Mouse (Mus musculus): ENCODE data around the gene Tigar. TPM values are rescaled to one million over a fixed set of nuclear protein-coding genes. Genes with fewer than 3 reads are reported as not detected.

The Tigar gene
- 4.1 TPM for polyA plus RNA-seq (2014; fragmentation: Illumina TruSeq; extraction: RNeasy Lipid Tissue Mini Kit (QIAGEN cat#74804); ENCODE audit: low read depth, low replicate concordance)

DNA sequence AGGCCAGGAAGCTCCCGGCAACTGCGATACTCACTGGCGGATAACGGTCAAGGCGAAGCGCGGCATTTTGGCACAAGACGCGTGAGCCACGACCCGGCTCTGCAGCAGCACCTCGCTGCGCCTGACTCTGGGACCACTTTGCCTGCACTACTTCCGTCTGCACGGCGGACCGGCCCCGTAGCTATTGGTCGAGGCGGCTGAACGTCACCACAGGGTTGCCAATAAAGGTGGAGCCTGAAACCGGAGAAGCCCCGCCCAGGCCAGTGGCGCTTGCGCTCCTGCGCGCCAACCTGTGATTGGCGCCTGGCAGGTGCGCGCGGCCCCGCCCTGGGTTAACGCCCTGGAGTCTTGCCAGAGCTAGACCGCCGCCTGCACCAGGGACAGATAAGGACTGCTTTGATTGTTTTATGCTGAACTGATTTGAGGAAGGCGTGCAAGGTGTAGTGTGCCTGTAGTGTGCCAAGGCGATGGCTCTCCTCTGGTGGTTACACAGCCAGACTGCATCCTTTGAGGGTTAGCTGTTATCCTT is at the start of gene Tigar:
Gene Tigar, minus strand, starts transcription at position 156 of the 529 bp plus-strand sequence.

DNA sequence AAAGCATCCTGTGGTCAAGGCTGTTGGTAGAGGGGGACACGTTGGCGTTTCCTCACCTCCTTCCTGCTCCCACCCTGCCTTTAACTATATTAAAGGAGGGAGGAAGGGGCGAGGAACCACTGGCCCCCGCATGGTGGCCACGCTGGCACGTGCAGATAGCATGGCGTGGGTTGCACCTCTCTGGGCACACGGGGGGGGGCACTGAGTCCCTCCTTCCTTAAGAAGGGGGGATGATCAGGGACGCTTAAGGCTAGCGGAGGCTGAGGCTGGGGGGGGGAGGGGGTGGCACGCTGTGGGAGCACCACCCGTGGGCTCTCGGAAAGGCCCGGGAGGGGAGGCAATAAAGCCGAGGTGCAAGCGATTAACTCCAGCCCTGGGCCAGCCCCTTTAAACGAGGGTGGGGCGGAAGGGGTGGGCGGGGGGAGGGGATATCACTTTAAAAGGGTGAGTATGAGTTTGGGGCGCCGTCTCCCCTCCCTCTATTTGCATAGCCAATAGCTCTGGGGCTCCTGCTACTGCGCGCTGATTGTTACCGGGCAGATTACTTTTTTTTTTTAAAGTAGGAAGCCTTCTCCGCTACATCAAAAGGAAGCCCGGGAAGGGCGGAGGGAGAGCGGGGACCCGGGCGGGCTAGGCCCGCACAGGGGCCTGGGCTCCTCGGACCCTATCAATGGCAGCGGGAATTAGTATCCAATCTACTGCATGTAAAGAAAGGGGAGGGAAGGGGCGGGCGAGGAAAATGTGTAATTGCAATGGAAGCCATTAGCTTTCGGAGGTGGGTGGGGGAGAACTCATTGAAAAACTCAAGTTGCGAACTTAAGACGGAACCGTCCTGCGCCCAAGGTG is 43.0 kb upstream of the Tigar start, which contains the start of gene Ccnd2:
Gene Ccnd2, minus strand, starts transcription at position 88 of the 846 bp plus-strand sequence.

DNA sequence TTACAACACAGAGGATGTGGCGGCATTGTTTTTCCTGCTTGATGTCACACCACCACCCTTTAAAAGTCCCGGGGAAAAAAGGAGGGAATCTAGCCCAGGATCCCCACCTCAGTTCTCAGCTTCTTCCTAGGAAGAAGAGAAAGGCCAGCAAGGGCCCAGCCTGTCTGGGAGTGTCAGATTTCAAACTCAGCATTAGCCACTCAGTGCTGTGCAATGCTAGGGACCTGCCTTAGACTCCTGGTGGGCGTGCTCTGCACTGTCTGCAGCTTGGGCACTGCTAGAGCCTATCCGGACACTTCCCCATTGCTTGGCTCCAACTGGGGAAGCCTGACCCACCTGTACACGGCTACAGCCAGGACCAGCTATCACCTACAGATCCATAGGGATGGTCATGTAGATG is 36.5 kb downstream of the Tigar start, which contains the start of gene Fgf23:
Gene Fgf23, plus strand, starts transcription at position 86 of the 400 bp plus-strand sequence.

Other genes with a start within 250 kb of the Tigar start
- gene Dyrk4, start 187.7 kb downstream of the Tigar start, polyA plus RNA-seq (2014; fragmentation: Illumina TruSeq; extraction: RNeasy Lipid Tissue Mini Kit (QIAGEN cat#74804); ENCODE audit: low read depth, low replicate concordance): not detected
- gene Rad51ap1, start 170.0 kb downstream of the Tigar start, polyA plus RNA-seq (2014; fragmentation: Illumina TruSeq; extraction: RNeasy Lipid Tissue Mini Kit (QIAGEN cat#74804); ENCODE audit: low read depth, low replicate concordance): not detected
- gene D6Wsu163e, start 169.6 kb downstream of the Tigar start, polyA plus RNA-seq (2014; fragmentation: Illumina TruSeq; extraction: RNeasy Lipid Tissue Mini Kit (QIAGEN cat#74804); ENCODE audit: low read depth, low replicate concordance): 10.4 TPM
- gene Fgf6, start 94.0 kb downstream of the Tigar start, polyA plus RNA-seq (2014; fragmentation: Illumina TruSeq; extraction: RNeasy Lipid Tissue Mini Kit (QIAGEN cat#74804); ENCODE audit: low read depth, low replicate concordance): not detected
- gene Fgf23, start 36.7 kb downstream of the Tigar start, polyA plus RNA-seq (2014; fragmentation: Illumina TruSeq; extraction: RNeasy Lipid Tissue Mini Kit (QIAGEN cat#74804); ENCODE audit: low read depth, low replicate concordance): not detected
- 3.9 TPM for gene Ccnd2, start 42.6 kb upstream of the Tigar start, polyA plus RNA-seq (2014; fragmentation: Illumina TruSeq; extraction: RNeasy Lipid Tissue Mini Kit (QIAGEN cat#74804); ENCODE audit: low read depth, low replicate concordance)

Data from liver, adult 10 weeks (tissue).